Mouse (Mus musculus) layer of hippocampus, adult 18-20 months (tissue): ENCODE measurements around the gene Tm6sf2. TPM values are rescaled to one million over a fixed set of nuclear protein-coding genes. Genes with fewer than 3 reads are reported as not detected.
"Not testable (repeated sequence)": the region's sequence is repeated elsewhere in the genome, so short reads cannot be mapped to it uniquely, and the experiment has no call there.

Experiments
- DNase-seq, 2 experiments: peaks; one replicate each; pipeline ENCODE4 v3.0.0; 2022; ENCODE audit warnings: low spot score in 2 of 2
- long read RNA-seq: library from polyadenylated mRNA; stranded (forward); transcript quantifications from one replicate; pipeline ENCODE4 v2.0.0, GENCODE M21; 2021
- total RNA-seq, 2 experiments: library from RNA; stranded (reverse); gene quantifications; 2 replicates each; pipeline ENCODE4 v1.2.3; 2021

Gene Tm6sf2
- 1 to 10 TPM; 5.3 to 7.5 TPM for total RNA-seq
- long read RNA-seq, partial matches to known transcripts = 0 of 1 reads
- long read RNA-seq, other reads (novel, unspliced or antisense) = 1 of 1 reads

DNA sequence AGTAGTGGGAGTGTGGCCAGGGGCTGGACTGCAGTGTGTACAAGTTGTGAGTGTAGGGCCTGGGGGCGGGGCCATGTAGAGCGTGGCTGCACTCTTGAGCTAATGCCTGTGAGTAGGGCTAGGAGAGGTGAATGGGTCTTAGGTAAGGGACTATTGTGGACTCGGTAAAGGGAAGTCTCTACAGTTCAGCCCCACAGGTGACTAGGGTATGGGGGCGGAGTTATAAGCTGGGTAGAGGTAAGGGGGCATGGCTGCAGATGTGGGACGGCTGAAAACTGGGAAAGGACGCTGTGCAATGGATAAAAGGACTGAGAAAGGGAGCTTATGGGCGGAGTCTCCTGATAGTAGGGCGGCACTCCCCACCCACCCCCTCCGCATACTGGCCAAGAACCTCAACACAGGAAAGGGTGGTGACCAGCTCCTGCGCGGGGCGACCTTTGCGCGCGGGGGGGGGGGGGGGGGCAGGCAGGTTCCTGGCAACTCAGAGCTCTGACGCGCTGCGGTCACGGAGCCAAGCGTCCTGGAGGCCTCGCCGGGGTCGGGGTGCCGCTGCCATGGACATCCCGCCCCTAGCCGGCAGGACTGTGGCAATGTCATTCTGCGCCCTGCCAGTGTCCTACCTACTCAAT is at the start of gene Tm6sf2:
Gene Tm6sf2 (plus strand): TSS at position 484 of the 629 bp plus-strand sequence.
- DNase-seq = no peak

DNA sequence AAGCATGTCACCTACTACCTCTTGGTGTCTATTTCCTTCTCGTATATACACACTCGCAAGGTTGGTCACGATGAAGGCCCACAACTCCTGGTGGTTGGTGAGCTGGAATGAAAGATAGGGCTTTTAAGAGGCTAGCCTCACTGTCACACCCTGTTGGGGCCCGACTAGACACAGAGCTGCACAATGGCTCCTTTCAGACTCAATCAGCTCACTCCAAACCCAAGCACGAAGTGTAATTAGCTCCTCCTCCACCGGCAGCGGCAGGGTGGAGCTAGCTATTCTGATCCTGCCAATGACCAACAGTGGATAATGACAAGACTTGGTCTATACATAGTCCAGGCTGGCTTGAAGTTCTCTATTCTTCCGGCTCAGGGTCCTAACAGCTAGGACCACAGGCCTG is 49.1 kb upstream of the Tm6sf2 start:
- DNase-seq = peak in 1 of 2 experiments; percentile 30

DNA sequence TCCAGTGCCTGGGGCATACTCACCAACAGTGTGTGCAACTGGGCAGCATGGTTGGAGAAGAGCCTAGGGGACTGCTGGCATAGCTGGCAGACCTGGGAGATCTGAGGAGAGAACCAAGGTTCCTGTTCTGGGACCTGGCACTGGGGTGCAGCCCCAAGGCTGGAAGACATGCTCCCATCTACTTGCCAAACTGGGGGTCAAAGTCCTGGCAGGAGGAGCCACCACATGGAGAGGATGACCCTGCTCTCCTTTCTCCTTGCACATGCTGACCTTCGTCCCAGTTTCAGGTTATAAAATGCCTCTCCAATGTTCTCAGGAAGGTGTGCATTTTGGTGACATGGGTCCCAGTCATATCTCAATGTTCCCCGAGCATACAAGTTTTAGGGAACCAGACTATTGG is 46.6 kb upstream of the Tm6sf2 start:
- DNase-seq = no peak

DNA sequence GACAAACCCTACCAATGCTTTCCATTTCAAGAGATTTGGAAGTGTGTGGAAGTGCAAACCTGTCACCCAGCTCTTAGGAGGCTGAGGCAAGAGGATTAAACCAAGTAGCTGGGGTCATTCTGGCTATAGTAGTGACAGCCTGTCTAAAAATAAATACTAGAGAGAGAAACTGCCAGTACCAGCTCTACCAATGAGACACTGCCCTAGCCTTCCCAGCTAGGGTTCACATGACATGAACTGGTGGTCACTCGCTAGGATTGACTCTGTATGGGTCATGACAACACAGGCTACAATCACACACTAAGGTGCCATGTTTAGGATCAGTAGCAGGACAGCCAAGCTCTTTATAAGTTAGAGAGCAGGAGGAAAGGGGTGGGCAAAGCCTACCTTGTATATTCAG is 42.5 kb upstream of the Tm6sf2 start:
- no peak for DNase-seq

DNA sequence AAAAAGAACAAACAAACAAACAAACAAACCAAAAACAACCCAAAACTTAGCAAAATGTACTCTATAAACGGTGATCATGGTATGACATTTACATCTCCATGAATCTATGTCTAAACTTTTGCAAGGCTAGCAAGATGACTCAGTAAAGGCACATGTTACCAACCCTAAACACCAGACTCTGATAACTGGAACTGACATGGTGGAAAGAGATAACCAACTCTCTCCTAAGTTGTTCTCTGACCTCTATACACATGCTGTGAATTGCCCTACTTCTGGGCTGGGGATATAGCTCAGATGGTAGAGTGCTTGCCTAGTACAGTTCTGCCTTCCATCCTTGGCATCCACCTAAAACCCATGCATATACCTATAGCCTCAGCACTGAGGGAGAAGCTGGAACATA is 34.7 kb upstream of the Tm6sf2 start:
- no peak for DNase-seq

DNA sequence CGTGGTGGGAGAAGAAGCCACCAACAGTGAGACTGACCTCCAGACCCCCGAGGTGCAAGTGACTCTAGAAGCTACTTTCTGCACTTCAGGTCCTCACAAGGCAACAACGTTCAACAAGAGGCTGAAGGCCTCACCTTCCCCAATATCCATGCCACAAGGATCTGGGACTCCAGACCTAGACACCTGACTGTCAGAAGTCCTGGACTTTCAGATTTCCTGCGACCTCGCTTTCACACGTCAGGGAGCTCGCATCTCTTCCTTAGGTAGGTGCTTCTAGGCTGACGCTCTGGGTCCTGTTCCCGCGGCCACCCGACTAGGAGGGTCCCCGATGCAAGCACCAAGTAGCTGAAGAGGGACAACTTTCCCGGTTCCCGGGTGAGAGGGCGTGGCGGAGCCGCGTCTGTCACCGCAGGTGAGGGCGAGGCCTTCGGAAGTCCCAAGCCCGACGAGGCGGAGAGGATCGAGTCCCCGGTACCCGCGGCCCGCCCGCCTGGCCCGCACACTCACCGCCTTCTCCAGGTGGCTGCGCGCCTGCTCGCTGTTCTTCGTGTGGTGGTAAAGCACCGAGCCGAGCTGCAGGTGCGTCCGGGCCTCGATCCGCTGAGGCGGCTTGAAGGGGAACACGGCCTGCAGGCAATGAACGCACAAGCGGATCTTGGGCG is 30.7 kb upstream of the Tm6sf2 start:
- DNase-seq = no peak

DNA sequence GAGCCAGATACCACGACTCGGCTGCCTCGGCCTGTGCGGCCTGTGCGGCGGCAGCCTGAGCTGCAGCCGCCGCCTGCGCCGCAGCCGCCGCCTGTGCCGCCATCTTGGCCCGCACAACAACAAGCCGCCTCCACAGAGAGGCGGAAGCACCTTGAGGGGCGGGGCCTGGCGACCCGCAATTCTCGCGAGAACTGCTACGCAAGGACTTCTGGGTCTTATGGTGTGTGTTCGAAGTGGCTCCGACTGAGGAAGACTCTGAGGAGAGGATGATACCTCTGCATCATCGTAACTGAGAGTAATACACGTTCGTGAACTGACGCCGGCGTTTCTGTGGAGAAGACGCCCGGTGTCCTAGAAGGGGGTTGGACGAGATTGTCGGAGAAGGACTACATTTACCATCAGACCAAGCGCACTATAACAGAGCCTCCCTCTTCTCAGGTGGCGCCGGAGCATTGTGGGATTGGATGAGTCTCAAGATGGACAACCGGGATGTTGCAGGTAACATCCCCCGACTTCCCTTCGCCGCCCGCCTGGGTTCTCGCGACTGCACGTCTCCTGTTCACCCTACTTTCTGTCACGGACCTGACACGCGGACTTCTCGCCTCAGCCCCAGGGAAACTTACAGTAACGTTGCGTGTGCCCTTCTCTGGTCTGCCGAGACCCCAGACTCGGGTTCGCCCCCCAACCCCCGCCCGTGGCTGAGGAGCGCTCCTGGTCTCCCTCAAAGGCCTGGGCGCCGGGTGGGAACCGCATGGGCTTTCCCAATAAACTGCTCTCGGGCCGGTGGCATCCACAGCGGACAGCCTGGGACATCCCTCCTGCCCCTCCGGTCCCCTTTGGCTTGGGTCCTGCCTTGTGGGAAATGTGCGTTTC is 29.9 kb upstream of the Tm6sf2 start, which contains the start of the genes Mau2 and Sugp1:
Gene Mau2 (minus strand): TSS at position 152 of the 873 bp plus-strand sequence.
Gene Sugp1 (plus strand): TSS at position 231 of the 873 bp plus-strand sequence.
- DNase-seq = peak; percentile 94 to 97

DNA sequence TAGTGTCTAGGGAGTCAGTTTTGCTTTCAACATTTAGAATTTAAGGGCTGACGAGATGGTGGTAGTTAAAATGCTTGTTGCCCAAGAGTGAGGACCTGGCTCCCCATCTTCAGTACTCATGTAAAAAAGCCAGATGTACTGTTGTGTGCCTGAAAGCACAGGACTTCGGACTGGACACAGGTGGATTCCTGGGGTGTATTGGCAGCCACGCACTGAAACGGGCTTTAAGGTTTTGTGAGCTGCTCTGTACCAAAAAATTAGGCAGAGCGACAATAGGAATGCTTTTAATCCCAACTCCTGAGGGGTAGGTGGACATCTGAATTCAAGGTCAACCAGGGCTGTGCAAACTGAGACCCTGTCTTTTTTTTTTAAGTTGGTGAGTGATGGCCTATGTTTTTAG is 28.7 kb upstream of the Tm6sf2 start:
- no peak for DNase-seq

DNA sequence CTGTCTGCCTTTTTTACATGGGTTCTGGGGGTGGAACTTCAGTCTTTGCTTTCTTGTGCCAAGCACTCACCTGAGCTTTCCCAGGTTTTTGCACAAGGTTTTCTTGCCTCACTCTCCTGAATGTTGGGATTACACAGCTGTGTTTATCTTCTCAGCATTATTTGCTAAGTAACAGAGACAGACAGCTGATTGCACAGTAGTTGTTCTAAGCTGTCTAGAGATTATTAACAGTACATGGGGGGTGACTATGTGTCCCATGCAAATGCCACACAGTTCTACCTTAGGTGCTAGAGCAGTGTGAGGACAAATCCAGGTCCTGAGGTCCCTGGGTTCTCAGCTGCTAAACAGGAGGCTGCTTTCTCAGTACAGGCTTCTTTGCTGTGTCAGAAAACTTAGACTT is 23.1 kb upstream of the Tm6sf2 start:
- DNase-seq = no peak

DNA sequence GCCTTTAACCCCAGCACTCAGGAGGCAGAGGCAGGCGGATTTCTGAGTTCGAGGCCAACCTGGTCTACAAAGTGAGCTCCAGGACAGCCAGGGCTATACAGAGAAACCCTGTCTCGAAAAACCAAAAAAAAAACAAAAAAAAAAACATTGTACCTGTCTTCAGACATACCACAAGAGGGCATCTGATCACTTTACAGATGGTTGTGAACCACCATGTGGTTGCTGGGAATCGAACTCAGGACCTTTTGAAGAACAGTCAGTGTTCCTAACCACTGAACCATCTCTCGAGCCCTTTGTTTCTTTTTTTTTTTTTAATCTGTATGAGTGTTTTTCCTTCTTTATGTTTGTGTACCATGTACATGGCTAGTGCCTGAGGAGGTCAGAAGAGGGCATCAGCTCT is 22.3 kb upstream of the Tm6sf2 start:
- not testable (repeated sequence) for DNase-seq

DNA sequence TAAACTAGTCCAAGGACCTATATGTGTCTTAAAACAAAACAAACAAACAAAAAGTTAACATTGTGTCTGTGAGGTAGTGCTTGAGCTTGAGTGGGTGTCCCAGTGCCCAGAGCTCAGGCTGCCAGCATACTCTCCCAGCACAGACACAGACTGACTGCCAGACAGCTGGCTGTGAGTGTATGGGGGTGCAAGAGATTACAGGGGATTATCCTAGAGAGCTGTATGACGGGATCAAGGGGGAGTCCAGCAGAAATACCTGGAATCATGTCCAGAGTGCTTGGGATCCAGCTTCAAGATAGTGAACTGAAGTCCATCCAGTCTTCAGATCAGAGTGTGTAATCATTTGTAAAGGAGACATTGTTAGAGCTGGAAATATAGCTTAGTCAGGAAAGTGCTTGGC is 15.0 kb upstream of the Tm6sf2 start:
- no peak for DNase-seq

DNA sequence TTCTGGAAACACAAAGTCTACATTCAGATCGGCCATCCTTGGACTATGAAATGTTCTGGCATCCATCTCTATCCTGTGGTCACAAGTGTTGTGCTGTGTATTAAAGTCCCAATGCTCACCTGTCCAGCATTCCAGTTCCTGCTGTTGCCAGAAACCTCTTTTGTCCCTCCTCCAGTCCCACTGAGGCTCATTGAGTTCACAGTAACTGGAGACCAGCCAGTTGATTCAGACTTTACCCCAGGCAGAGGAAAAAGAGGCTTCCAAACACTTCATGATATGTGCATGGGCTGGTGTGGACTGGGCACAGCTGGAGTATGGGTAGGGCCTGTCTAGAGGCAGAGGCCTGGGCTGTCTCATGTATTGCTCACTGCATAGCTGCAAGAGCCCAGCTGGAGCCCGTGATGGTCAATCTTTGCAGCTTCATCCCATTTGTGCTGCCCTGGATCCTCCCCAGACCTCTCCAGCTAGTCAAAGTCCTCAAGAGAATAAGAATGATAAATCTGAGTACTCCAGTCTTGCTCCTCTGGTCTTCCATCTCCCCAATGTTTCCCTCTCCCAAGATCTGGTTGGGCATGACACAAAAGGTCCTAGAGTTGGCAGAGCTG is 786 bp upstream of the Tm6sf2 start:
- no peak for DNase-seq

DNA sequence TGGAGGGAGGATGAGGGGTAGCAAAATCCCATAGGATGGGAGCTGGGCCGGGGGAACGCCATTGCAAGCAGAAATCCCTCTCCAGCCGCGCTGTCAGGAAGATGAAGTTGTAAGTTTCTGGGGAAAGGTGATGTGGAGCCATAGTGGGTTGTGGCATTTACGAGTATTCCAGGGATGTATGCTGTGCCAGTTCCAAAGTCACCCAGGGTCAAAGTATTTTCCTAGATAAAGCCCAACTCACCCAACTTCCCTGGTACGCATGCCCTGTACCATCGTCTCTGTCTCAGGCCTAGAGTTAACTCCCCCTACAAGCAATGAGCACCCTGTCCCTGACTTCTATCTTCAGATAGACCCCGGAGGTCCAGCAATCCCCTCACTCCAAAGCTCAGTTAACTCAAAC is 396 bp downstream of the Tm6sf2 start:
- no peak for DNase-seq

DNA sequence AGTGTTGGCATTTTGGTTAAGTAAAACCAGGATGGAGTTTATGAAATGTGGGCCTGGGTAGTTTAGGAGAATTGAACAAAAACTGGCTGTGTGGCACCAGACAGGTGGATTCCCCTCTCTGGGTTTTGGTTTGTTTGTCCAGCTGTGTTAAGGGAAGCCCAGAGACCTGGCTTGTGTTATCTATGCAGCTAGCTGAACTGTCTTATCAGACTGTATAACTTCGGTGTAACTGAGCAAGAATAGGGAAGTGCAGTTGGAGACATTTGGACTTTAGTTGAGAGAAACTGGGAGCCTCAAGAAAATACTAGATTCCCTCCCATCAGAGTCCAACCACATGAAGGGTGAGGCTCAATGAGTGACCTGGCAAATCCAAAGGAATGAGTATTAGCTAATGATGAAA is 958 bp downstream of the Tm6sf2 start:
- no peak for DNase-seq

DNA sequence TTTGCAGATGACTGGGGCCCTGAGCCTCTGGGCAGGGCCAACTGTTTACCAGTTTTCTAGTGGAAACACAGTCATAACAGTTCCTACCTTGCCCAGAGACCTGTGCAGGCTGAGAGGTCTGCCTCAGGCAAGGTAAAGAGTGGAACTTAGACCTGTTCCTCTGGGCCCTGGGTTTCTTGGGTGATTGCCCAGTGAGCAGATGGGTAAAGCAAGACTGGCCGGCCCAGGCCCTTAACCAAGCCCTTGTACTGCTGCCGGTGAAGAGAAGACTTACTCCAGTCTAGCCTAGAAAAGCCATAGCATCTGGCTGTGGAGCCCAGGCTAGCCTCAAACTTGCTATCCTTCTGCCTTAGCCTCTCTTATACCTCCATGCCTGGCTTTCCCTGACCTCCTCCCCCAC is 9.3 kb downstream of the Tm6sf2 start:
- DNase-seq = no peak

DNA sequence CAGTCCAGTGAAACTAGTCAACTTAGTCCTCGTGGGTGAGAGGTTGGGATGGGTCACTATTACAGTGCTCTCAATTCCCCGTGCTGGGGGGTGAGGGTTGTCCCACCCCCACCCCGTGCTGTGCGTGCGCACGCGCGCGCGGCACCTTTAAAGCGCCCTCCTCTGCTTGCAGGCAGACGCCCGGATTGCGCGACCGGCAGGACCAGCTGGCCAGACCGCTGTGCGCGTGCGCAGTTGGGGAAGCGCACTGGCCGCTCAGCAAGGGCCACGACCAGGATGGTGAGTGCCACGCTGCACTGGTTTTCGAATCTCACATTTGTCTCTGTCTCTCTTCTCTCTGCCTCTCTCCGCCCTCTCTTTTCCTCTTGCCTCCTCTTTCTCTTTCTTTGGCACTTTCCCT is 10.6 kb downstream of the Tm6sf2 start, which contains the start of gene Hapln4:
Gene Hapln4 (plus strand): TSS at position 173 of the 400 bp plus-strand sequence.
- DNase-seq = peak in 1 of 2 experiments; percentile 63

DNA sequence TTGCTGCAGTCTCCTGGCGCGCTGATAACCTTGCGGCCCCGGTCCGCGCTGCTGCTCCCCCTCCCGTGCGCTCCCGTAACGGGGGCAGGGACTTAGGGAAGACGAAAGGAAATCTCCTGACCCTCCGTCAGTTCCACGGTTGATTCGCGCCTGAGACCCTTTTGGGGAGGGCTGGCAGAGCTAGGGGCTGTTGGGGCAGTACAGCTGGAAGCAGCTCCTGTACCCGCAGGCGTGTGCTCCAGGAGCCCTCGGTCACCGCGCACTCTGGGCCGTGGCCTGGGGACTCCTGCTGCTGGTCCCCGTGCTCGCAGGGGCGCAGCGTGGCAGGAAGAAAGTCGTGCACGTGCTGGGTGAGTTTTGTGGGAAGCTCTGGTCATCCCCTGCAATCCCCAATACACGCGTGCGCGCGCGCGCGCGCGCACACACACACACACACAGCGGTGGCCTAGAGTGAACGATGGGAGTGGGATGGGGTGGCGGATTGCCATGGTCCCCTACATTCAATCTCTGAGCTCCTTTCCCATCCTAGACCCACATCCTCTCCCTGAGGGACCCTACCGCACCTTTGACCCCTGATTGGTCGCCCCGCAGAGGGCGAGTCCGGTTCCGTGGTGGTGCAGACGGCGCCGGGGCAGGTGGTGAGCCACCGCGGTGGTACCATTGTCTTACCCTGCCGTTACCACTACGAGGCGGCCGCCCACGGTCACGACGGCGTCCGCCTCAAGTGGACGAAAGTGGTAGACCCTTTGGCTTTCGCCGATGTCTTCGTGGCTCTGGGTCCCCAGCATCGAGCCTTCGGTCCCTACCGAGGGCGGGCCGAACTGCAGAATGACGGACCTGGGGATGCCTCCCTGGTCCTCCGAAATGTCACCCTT is 11.7 kb downstream of the Tm6sf2 start:
- DNase-seq = no peak

DNA sequence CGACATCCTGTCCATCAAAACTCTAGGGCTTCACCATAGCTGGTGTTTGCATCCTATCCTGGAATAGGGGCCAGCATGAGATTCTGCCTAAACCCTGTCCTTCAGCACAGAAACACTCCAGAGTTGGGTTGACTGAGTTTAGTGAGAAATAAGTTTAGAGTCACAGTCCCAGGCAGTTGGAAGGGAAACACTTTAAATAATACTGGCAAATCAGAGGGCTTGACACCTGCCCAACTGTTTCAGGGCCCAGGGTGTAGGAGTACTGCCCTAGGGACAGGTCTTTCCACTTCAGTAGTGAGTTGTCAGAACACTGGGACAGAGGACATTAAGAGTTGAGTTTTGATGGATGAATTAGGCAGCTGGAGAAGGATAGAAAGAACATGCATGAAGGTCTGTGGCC is 13.4 kb downstream of the Tm6sf2 start:
- DNase-seq = no peak

DNA sequence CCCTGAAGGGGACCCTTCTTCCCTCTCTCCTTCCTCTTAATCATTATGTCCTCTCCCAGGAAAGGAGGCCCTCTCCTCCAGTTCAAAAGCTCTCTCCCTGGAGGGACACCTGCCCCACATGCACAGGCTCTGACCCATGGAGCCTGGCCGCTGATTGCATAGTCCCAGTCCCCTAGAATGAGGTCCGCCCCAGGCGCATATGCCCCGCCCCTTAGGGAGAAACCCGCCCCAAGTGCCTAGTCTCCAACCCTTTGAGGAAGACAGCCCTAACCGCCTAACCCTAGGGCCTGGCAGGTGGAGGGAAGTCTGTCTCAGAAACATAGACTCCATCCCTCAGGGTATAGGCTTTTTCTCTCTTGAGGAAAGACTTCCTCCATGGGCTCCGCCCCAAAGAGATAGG is 14.5 kb downstream of the Tm6sf2 start:
- no peak for DNase-seq
